In the genomic region with DNA sequence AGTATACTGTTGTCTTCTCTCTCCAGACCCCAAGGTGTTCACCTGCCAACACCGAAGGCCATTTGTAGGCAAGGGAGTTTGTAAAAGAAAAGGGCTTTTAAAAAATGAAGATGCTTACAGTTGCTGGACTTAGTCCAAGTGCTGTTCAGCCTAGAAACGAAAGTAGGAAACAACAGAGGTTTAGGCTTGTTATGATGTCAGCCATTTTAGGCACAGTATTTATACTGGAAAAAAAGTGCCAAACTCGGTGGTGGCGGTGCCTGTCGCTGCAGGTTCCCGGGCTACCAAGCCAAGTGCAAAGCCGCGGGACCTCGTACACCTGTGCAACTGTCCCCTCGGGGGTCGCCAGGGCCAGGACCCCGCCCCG, we compare ENCODE assay signal across 7 mouse cellular contexts. TPM values are rescaled to one million over a fixed set of nuclear protein-coding genes. Genes with fewer than 3 reads are reported as not detected.
DNase-seq lines count a peak whose midpoint lies in the region; ATAC-seq and TF ChIP-seq lines count a peak whose summit lies in the region.

No protein-coding gene starts in this region.

- H3K27me3 ChIP-seq in testis, adult 2 months (ENCODE audit: control insufficient read depth, insufficient read depth, low read length) = no peaks in the 10 kb centered on the region
- H3K27me3 ChIP-seq in hindbrain, embryonic 11.5 days (ENCODE audit: control insufficient read depth, insufficient read depth, low read length) = no peaks in the 10 kb centered on the region
- H3K27me3 ChIP-seq in lung, postnatal 0 days (replicated peaks; ENCODE audit: insufficient read depth, low read length) = no peaks in the 10 kb centered on the region
- H3K27me3 ChIP-seq in stomach, embryonic 14.5 days (ENCODE audit: control insufficient read depth, insufficient read depth, low read length) = no peaks in the 10 kb centered on the region

- TF ChIP-seq CTCF in testis, adult 2 months (IDR thresholded peaks at IDR 0.05; ENCODE audit: control insufficient read depth, insufficient read depth, insufficient replicate concordance, low read depth, low read length) = no peak
- TF ChIP-seq CTCF in lung, postnatal 0 days (IDR thresholded peaks at IDR 0.05) = no peak

- peak overlapping the region; percentile 40 for H3K4me2 ChIP-seq in hindbrain, embryonic 11.5 days (replicated peaks; ENCODE audit: low read depth, low read length)
- H3K4me2 ChIP-seq in lung, postnatal 0 days (replicated peaks; ENCODE audit: low read depth, low read length) = peak overlapping the region; percentile 60
- peak overlapping the region; percentile 50 for H3K4me2 ChIP-seq in stomach, embryonic 14.5 days (replicated peaks; ENCODE audit: low read depth, low read length)

- peaks cover 5% of the 10 kb centered on the region for H3K4me1 ChIP-seq in testis, adult 2 months (ENCODE audit: control insufficient read depth, insufficient read depth, low read length)
- H3K4me1 ChIP-seq in brown adipose tissue, adult 24 weeks (ENCODE audit: control insufficient read depth, insufficient read depth, insufficient read length, low read length) = peaks cover 20% of the 10 kb centered on the region
- H3K4me1 ChIP-seq in hindbrain, embryonic 11.5 days (replicated peaks; ENCODE audit: control insufficient read depth, insufficient read depth, low read length) = no peaks in the 10 kb centered on the region
- H3K4me1 ChIP-seq in lung, postnatal 0 days (ENCODE audit: insufficient read depth, low read depth, low read length) = peaks cover 34% of the 10 kb centered on the region
- peaks cover 13% of the 10 kb centered on the region for H3K4me1 ChIP-seq in stomach, embryonic 14.5 days (ENCODE audit: control insufficient read depth, insufficient read depth, low read length)

- H3K9me3 ChIP-seq in hindbrain, embryonic 11.5 days (ENCODE audit: control insufficient read depth, low read length) = no peaks in the 10 kb centered on the region
- no peaks in the 10 kb centered on the region for H3K9me3 ChIP-seq in lung, postnatal 0 days (ENCODE audit: low read length)
- no peaks in the 10 kb centered on the region for H3K9me3 ChIP-seq in stomach, embryonic 14.5 days (ENCODE audit: control insufficient read depth, low read depth, low read length)

- peak overlapping the region; percentile 84 for H3K4me3 ChIP-seq in testis, adult 2 months (ENCODE audit: control insufficient read depth, low read depth, low read length)
- peak overlapping the region; percentile 85 for H3K4me3 ChIP-seq in brown adipose tissue, adult 24 weeks (ENCODE audit: insufficient read depth, low read depth, low read length)
- H3K4me3 ChIP-seq in hindbrain, embryonic 11.5 days (ENCODE audit: low read depth, low read length) = peak overlapping the region; percentile 85
- H3K4me3 ChIP-seq in lung, postnatal 0 days (ENCODE audit: low read depth, low read length) = peak overlapping the region; percentile 100
- H3K4me3 ChIP-seq in stomach, embryonic 14.5 days (ENCODE audit: low read depth, low read length) = peak overlapping the region; percentile 98

- peak overlapping the region; percentile 73 for H3K27ac ChIP-seq in testis, adult 2 months (ENCODE audit: control insufficient read depth, insufficient read depth, low read depth, low read length)
- H3K27ac ChIP-seq in brown adipose tissue, adult 24 weeks (replicated peaks; ENCODE audit: low read depth, low read length) = peak overlapping the region; percentile 88
- H3K27ac ChIP-seq in hindbrain, embryonic 11.5 days (ENCODE audit: low read depth, low read length) = peak overlapping the region; percentile 95
- peak overlapping the region; percentile 99 for H3K27ac ChIP-seq in lung, postnatal 0 days (ENCODE audit: low read length)
- peak overlapping the region; percentile 99 for H3K27ac ChIP-seq in stomach, embryonic 14.5 days (ENCODE audit: low read length)

- peak overlapping the region; percentile 93 for H3K9ac ChIP-seq in hindbrain, embryonic 11.5 days (ENCODE audit: low read depth, low read length)
- H3K9ac ChIP-seq in lung, postnatal 0 days (replicated peaks; ENCODE audit: low read depth) = peak overlapping the region; percentile 100
- H3K9ac ChIP-seq in stomach, embryonic 14.5 days (replicated peaks; ENCODE audit: low read depth, low read length) = peak overlapping the region; percentile 93

- WGBS in hindbrain, embryonic 11.5 days = 3% methylated on average over 13 of the region's 13 CpGs
- 0% methylated on average over 13 of the region's 13 CpGs for WGBS in lung, postnatal 0 days
- WGBS in stomach, embryonic 14.5 days = 0% methylated on average over 13 of the region's 13 CpGs

- no peak for DNase-seq in testis, postnatal 10 days (ENCODE audit: low spot score)
- DNase-seq in hindbrain, embryonic 11.5 days (ENCODE audit: low spot score) = no peak
- peak; percentile 88 for DNase-seq in lung, postnatal 0 days (ENCODE audit: low spot score)
- no peak for DNase-seq in cerebellum, adult 11 months

- TF ChIP-seq POLR2A in testis, adult 2 months (IDR thresholded peaks at IDR 0.05; ENCODE audit: control insufficient read depth, low read depth, low read length) = no peak

- TF ChIP-seq EP300 in lung, postnatal 0 days (IDR thresholded peaks at IDR 0.05) = no peak

- H3K36me3 ChIP-seq in testis, adult 2 months (ENCODE audit: control insufficient read depth, insufficient read depth, low read length) = no peaks in the 10 kb centered on the region
- H3K36me3 ChIP-seq in hindbrain, embryonic 11.5 days (ENCODE audit: control insufficient read depth, insufficient read depth, low read length) = no peaks in the 10 kb centered on the region
- peaks cover 1% of the 10 kb centered on the region; the same call in 1 of the 2 replicates for H3K36me3 ChIP-seq in lung, postnatal 0 days (ENCODE audit: insufficient read depth, low read length)
- no peaks in the 10 kb centered on the region for H3K36me3 ChIP-seq in stomach, embryonic 14.5 days (ENCODE audit: control insufficient read depth, insufficient read depth, low read length)

- ATAC-seq in hindbrain, embryonic 11.5 days (ENCODE audit: low FRiP score) = peak; percentile 0; the same call in 1 of the 2 replicates
- ATAC-seq in lung, postnatal 0 days = peak; percentile 24
- ATAC-seq in stomach, embryonic 14.5 days (ENCODE audit: insufficient number of reproducible peaks, insufficient read depth, low FRiP score, low read depth) = no peak

RNA-seq across cellular contexts. Expression of a gene that starts 0.6 kb away (rescaled TPM):
- 330 and 494 TPM in 2 replicates for polyA plus RNA-seq in testis, adult 2 months (2012; rRNA removed)
- polyA plus RNA-seq in brown adipose tissue, adult 24 weeks (2012; ENCODE audit: insufficient read depth, insufficient read length, missing spikeins) = 1,115 and 1,308 TPM in 2 replicates
- 379 and 387 TPM in 2 replicates for polyA plus RNA-seq in hindbrain, embryonic 11.5 days (2014; fragmentation: Nextera tagmentation; extraction: Ambion mirVana)
- 1,838 and 1,903 TPM in 2 replicates for polyA plus RNA-seq in lung, postnatal 0 days (2015; fragmentation: Nextera tagmentation; extraction: Ambion mirVana)
- polyA plus RNA-seq in stomach, embryonic 14.5 days (2014; fragmentation: Nextera tagmentation; extraction: Ambion mirVana) = 864 and 920 TPM in 2 replicates

RNA-seq across cellular contexts. Expression of a gene that starts 58.9 kb away (rescaled TPM):
- 5.1 and 6.4 TPM in 2 replicates for polyA plus RNA-seq in testis, adult 2 months (2012; rRNA removed)
- 36.6 and 41.5 TPM in 2 replicates for polyA plus RNA-seq in brown adipose tissue, adult 24 weeks (2012; ENCODE audit: insufficient read depth, insufficient read length, missing spikeins)
- 37.8 and 43.0 TPM in 2 replicates for polyA plus RNA-seq in hindbrain, embryonic 11.5 days (2014; fragmentation: Nextera tagmentation; extraction: Ambion mirVana)
- 14.3 and 14.7 TPM in 2 replicates for polyA plus RNA-seq in lung, postnatal 0 days (2015; fragmentation: Nextera tagmentation; extraction: Ambion mirVana)
- polyA plus RNA-seq in stomach, embryonic 14.5 days (2014; fragmentation: Nextera tagmentation; extraction: Ambion mirVana) = 22.6 and 28.6 TPM in 2 replicates
